Mouse (Mus musculus) E14TG2a.4 (cell line): Measurements from ENCODE around the gene C1qtnf9.

Experiments used
- CTCF ChIP-seq: conservative IDR thresholded peaks from 2 replicates; pipeline ENCODE4 v1.5.1; 2014; ENCODE audit warnings: low read length
- POU5F1 ChIP-seq: IDR thresholded peaks from 2 replicates; pipeline ENCODE4 v1.6.1; 2014; ENCODE audit warnings: low read length, borderline replicate concordance

DNA sequence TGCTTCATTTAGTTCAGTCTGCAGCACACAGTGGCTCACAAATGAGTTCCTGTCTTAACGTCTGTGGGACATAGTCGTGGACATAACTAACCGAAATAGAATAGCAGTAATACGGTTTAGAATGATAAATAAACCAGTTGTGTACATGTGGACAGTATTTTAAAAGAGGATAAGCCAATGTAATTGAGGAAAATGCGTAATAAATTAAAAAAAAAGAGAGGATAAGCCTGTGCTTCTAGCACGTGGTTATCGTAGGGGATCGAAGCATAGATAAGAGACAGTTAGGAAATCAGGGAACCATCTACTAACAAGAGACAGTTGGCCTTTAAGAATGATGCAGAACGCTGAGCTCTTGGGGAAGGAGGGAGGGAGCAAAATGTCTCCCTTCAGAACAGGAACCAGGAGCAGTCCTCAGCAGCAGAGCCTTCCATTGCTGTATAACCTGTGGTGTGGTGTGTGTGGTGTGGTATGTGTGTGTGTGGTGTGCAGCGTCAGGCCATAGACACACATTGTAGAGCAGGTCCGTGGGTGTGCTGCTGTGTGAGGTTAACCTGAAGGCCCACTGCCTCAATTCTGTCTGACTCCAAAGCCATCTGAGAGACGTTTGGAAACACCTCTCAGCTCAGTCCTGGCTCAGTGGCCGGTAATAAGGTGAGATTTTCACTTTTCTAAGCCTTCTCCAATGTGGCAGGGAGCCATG is 31.9 kb upstream of the C1qtnf9 start:
- TF ChIP-seq CTCF (no peak), POU5F1 (no peak)
